Mouse (Mus musculus): ENCODE measurements around the gene 4930438A08Rik. TPM values are rescaled to one million over a fixed set of nuclear protein-coding genes. Genes with fewer than 3 reads are reported as not detected.
A peak's percentile ranks its signal among the peaks of the same experiment; 100 is the strongest.
"Not testable (repeated sequence)": the region's sequence is repeated elsewhere in the genome, so short reads cannot be mapped to it uniquely, and the experiment has no call there.

4930438A08Rik gene
- polyA plus RNA-seq (2011; ENCODE audit: insufficient read depth, insufficient read length, low replicate concordance, missing spikeins), result 5.9 and 21.1 TPM in 2 replicates

DNA sequence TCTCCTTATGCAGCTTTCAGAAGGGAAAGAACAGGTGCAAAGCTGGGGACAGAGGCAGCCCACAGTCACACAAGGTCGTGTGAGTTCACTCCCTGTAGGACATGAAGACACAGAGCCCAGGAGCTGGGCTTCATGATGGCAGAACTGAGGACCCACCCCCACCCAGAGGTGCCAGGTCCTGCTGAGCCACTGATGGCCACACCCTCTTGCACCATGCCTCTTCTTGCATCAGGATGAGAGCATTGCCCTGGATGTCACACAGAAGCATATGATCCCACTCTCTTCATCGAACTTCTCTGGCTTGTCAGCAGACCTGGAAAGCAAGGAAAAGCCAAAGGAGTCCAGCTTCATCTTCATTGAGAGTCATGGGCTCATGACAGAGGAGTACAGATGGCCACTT, at the start of gene 4930438A08Rik:
TSS of gene 4930438A08Rik (plus strand) at position 228 of the 400 bp plus-strand sequence.
- Histone ChIP-seq H3K4me3 (replicated peaks; ENCODE audit: control insufficient read depth, low read depth, low read length) (peak within 1 kb of the TSS; percentile 60), H3K27ac (ENCODE audit: control insufficient read depth, insufficient read depth, low read depth, low read length, poor library complexity) (peak within 1 kb of the TSS; percentile 79), H3K4me1 (ENCODE audit: control insufficient read depth, insufficient read depth, low read length) (peaks cover 2% of the 10 kb centered on the region)
- 19% methylated on average over 2 of the region's 2 CpGs for WGBS
- TF ChIP-seq CTCF (IDR thresholded peaks at IDR 0.05; ENCODE audit: control insufficient read depth, insufficient read depth, low read length), result no peak
- no peak for TF ChIP-seq POLR2A (IDR thresholded peaks at IDR 0.05; ENCODE audit: borderline replicate concordance, control insufficient read depth, low read depth, low read length)

GRCm38 (mm10) chr11:58224872-58225271, 49.7 kb upstream of the 4930438A08Rik start:
- not testable (repeated sequence) for H3K4me1 ChIP-seq (ENCODE audit: control insufficient read depth, insufficient read depth, low read length); H3K4me3 ChIP-seq (replicated peaks; ENCODE audit: control insufficient read depth, low read depth, low read length); H3K27ac ChIP-seq (ENCODE audit: control insufficient read depth, insufficient read depth, low read depth, low read length, poor library complexity)
- 27% methylated on average over 2 of the region's 2 CpGs for WGBS

- WGBS, result 27% methylated on average over 5 of the region's 5 CpGs
- Histone ChIP-seq H3K27ac (ENCODE audit: control insufficient read depth, insufficient read depth, low read depth, low read length, poor library complexity) (no peak overlapping the region), H3K4me1 (ENCODE audit: control insufficient read depth, insufficient read depth, low read length) (peaks cover 2% of the 10 kb centered on the region; the same call in 1 of the 2 replicates), H3K4me3 (replicated peaks; ENCODE audit: control insufficient read depth, low read depth, low read length) (no peak overlapping the region)
- TF ChIP-seq POLR2A (IDR thresholded peaks at IDR 0.05; ENCODE audit: borderline replicate concordance, control insufficient read depth, low read depth, low read length), result no peak
- peak; percentile 98 for TF ChIP-seq CTCF (IDR thresholded peaks at IDR 0.05; ENCODE audit: control insufficient read depth, insufficient read depth, low read length)
Observed at GRCm38 (mm10) chr11:58225655-58226054, 48.9 kb upstream of the 4930438A08Rik start.

DNA sequence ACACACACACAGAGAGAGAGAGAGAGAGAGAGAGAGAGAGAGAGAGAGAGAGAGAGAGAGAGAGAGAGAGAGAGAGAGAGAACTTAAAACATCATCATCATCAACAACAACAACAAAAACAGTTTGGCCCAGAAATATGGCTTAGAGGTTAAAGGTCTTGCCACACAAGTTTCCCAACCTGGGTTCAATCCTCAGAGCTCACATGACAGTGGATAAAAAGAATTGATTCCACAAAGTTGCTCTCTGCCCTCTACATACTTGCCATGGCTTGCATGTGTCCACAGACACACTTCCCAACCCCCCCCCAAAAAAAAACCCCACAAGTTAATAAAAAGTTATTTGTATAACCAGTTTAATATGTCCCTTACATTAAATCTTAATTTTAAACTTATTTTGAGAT, 48.2 kb upstream of the 4930438A08Rik start:
- peaks cover 2% of the 10 kb centered on the region; the same call in 1 of the 2 replicates for H3K4me1 ChIP-seq (ENCODE audit: control insufficient read depth, insufficient read depth, low read length)
- no peak overlapping the region for H3K27ac ChIP-seq (ENCODE audit: control insufficient read depth, insufficient read depth, low read depth, low read length, poor library complexity)
- TF ChIP-seq POLR2A (IDR thresholded peaks at IDR 0.05; ENCODE audit: borderline replicate concordance, control insufficient read depth, low read depth, low read length) (no peak), CTCF (IDR thresholded peaks at IDR 0.05; ENCODE audit: control insufficient read depth, insufficient read depth, low read length) (no peak)
- no peak overlapping the region for H3K4me3 ChIP-seq (replicated peaks; ENCODE audit: control insufficient read depth, low read depth, low read length)

GRCm38 (mm10) chr11:58228021-58228420, 46.6 kb upstream of the 4930438A08Rik start:
- 89% methylated on average over 2 of the region's 2 CpGs for WGBS
- H3K27ac ChIP-seq (ENCODE audit: control insufficient read depth, insufficient read depth, low read depth, low read length, poor library complexity); H3K4me3 ChIP-seq (replicated peaks; ENCODE audit: control insufficient read depth, low read depth, low read length); H3K4me1 ChIP-seq (ENCODE audit: control insufficient read depth, insufficient read depth, low read length): not testable (repeated sequence)

GRCm38 (mm10) chr11:58230396-58230910, 44.1 kb upstream of the 4930438A08Rik start:
- H3K27ac ChIP-seq (ENCODE audit: control insufficient read depth, insufficient read depth, low read depth, low read length, poor library complexity), result no peak overlapping the region
- WGBS, result 73% methylated on average over 16 of the region's 16 CpGs
- peaks cover under 1% of the 10 kb centered on the region; the same call in 1 of the 2 replicates for H3K4me1 ChIP-seq (ENCODE audit: control insufficient read depth, insufficient read depth, low read length)
- no peak for TF ChIP-seq CTCF (IDR thresholded peaks at IDR 0.05; ENCODE audit: control insufficient read depth, insufficient read depth, low read length)
- no peak for TF ChIP-seq POLR2A (IDR thresholded peaks at IDR 0.05; ENCODE audit: borderline replicate concordance, control insufficient read depth, low read depth, low read length)
- H3K4me3 ChIP-seq (replicated peaks; ENCODE audit: control insufficient read depth, low read depth, low read length), result no peak overlapping the region

DNA sequence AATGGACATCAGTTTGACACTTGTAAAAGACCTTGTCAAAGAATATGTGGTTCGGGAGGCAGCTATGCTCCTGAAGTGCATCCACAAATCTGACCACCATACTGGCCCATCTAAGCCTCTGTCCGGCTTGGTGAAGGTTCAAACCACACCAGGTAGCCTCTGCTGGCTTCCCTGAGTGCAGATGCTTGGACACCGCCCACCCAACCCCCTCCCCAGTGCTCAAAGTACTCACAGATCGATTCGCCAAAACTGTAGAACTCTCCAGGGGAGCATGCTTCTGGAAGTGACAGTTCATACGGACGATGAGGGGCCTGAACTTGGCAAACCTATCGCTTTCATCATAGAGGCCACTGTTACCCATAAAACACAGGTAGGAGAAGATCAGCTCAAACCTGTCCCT, 43.4 kb upstream of the 4930438A08Rik start:
- Histone ChIP-seq H3K4me3 (replicated peaks; ENCODE audit: control insufficient read depth, low read depth, low read length) (no peak overlapping the region), H3K27ac (ENCODE audit: control insufficient read depth, insufficient read depth, low read depth, low read length, poor library complexity) (no peak overlapping the region), H3K4me1 (ENCODE audit: control insufficient read depth, insufficient read depth, low read length) (no peaks in the 10 kb centered on the region)
- TF ChIP-seq CTCF (IDR thresholded peaks at IDR 0.05; ENCODE audit: control insufficient read depth, insufficient read depth, low read length) (no peak), POLR2A (IDR thresholded peaks at IDR 0.05; ENCODE audit: borderline replicate concordance, control insufficient read depth, low read depth, low read length) (no peak)
- 78% methylated on average over 8 of the region's 8 CpGs for WGBS

DNA sequence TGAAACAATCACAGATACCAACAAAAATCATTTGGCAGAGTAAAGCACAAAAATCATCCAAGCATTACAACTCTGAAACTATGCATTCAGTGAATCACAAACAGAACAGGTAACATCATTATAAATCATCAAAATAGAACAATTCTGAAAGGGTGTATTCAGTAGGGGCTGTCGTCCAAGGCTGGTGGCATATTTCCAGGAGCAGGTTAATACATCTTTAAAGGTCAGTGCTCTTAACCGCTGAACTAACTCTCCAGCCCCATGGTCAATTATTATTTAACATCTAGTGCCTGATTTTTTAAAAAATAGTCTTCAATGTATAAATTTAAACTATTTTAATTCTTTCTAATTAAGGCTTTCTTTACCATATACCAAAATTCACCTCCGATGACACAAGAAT, 40.0 kb upstream of the 4930438A08Rik start:
- not testable (repeated sequence) for H3K4me1 ChIP-seq (ENCODE audit: control insufficient read depth, insufficient read depth, low read length); H3K4me3 ChIP-seq (replicated peaks; ENCODE audit: control insufficient read depth, low read depth, low read length); H3K27ac ChIP-seq (ENCODE audit: control insufficient read depth, insufficient read depth, low read depth, low read length, poor library complexity)
- WGBS, result 80% methylated on average over 3 of the region's 3 CpGs

DNA sequence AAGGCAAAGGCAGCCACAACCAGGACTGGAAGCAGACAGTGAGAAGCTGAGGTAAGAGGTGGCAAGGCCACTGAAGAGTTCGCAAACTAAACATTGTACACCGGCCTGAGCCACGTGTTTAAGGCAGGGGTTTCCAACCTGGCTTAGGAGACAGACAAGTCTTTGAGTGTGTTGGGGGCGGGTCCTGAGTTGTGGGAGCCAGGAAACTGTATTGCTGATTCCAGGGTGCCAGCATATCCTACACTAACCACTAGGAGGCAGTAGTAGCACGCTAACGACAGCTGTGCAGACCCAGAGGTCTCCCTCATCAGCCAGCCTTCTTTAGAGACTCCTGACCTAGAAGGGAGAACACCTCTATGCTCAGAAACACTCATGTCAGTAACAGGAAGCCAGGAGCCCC, 39.4 kb upstream of the 4930438A08Rik start:
- TF ChIP-seq POLR2A (IDR thresholded peaks at IDR 0.05; ENCODE audit: borderline replicate concordance, control insufficient read depth, low read depth, low read length) (no peak), CTCF (IDR thresholded peaks at IDR 0.05; ENCODE audit: control insufficient read depth, insufficient read depth, low read length) (peak; percentile 87)
- Histone ChIP-seq H3K4me1 (ENCODE audit: control insufficient read depth, insufficient read depth, low read length) (no peaks in the 10 kb centered on the region), H3K27ac (ENCODE audit: control insufficient read depth, insufficient read depth, low read depth, low read length, poor library complexity) (no peak overlapping the region), H3K4me3 (replicated peaks; ENCODE audit: control insufficient read depth, low read depth, low read length) (no peak overlapping the region)
- 37% methylated on average over 6 of the region's 6 CpGs for WGBS
